Mouse (Mus musculus) testis, adult 2 months (tissue): ENCODE results near the gene Gpc6.

Experiments used
- CTCF ChIP-seq: fragments of 200-500 bp; IDR thresholded peaks from 2 replicates; pipeline ENCODE4 v1.5.1; 2012; ENCODE audit warnings: low read depth, mild to moderate bottlenecking, inconsistent platforms, low read length, moderate library complexity; ENCODE audit not compliant: control insufficient read depth, insufficient read depth, insufficient replicate concordance
- POLR2A ChIP-seq: fragments of 200-500 bp; IDR thresholded peaks from 2 replicates; pipeline ENCODE4 v1.6.1; 2012; ENCODE audit warnings: low read depth, mild to moderate bottlenecking, inconsistent platforms, low read length, moderate library complexity; ENCODE audit not compliant: control insufficient read depth

DNA sequence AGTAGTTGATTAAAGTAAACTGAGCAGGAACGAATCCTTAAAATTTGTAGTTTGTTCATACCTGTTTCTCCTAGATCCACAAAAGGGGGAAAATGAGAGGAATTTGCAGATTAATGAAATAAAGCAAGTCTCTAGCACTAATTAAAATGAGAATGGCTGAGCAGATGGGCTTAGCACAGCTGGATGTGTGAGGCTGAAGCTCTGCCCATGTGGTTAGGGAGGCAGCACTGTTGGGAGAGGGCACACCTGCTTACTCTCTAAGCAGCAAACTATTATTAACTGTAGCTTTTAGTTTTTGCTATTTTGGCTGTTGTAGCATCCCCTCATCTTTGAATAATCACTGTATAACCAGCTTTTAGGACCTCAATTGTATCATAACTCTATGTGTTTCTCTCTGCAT lies 412.2 kb downstream of the Gpc6 start:
- no peak for TF ChIP-seq POLR2A
- TF ChIP-seq CTCF: no peak
